Mouse (Mus musculus) small intestine, adult 2 months (tissue): ENCODE data around the gene Anp32e.

Experiments
- CTCF ChIP-seq: fragments of 200-500 bp; IDR thresholded peaks from 2 replicates; pipeline ENCODE4 v1.5.1; 2012; ENCODE audit warnings: low read depth, mild to moderate bottlenecking, control low read depth, inconsistent platforms, low read length, moderate library complexity, mixed read lengths; ENCODE audit not compliant: insufficient replicate concordance, insufficient read length; ENCODE audit errors: extremely low read depth
- POLR2A ChIP-seq: fragments of 200-500 bp; IDR thresholded peaks from 2 replicates; pipeline ENCODE4 v1.6.1; 2012; ENCODE audit warnings: low read depth, mild to moderate bottlenecking, control low read depth, inconsistent platforms, low read length, moderate library complexity

GRCm38 (mm10) chr3:95930471-95930789 is 1.4 kb downstream of the Anp32e start:
- TF ChIP-seq POLR2A (no peak), CTCF (no peak)
